Mouse (Mus musculus): Measurements from ENCODE around the gene Rock2.

- TF ChIP-seq CTCF (IDR thresholded peaks at IDR 0.05; ENCODE audit: low read depth, low read length) (no peak), POLR2A (IDR thresholded peaks at IDR 0.05; ENCODE audit: insufficient read depth, low read length) (no peak), EP300 (IDR thresholded peaks at IDR 0.05; ENCODE audit: insufficient read depth, low read depth, low read length) (no peak)
These were observed 13.4 kb downstream of the Rock2 start for GRCm38 (mm10) chr12:16907953-16908648.

All from ES-Bruce4 (cell line).